Comparison of ENCODE assay signal across 8 mouse cellular contexts in genomic region chr17:48466769-48467394, GRCm38 (mm10). TPM values are rescaled to one million over a fixed set of nuclear protein-coding genes. Genes with fewer than 3 reads are reported as not detected.
DNase-seq lines count a peak whose midpoint lies in the region; ATAC-seq lines count a peak whose summit lies in the region.

No protein-coding gene starts in this region.

- H3K4me2 ChIP-seq in kidney, embryonic 15.5 days = peak overlapping the region; percentile 48
- peak overlapping the region; percentile 32 for H3K4me2 ChIP-seq in limb, embryonic 15.5 days
- H3K4me2 ChIP-seq in neural tube, embryonic 13.5 days = peak overlapping the region; percentile 44

- H3K9me3 ChIP-seq in kidney, embryonic 15.5 days (replicated peaks) = no peaks in the 10 kb centered on the region
- H3K9me3 ChIP-seq in forebrain, embryonic 10.5 days = no peaks in the 10 kb centered on the region; the same call in 1 of the 2 replicates
- H3K9me3 ChIP-seq in limb, embryonic 15.5 days = no peaks in the 10 kb centered on the region
- no peaks in the 10 kb centered on the region for H3K9me3 ChIP-seq in neural tube, embryonic 13.5 days

- peaks cover 14% of the 10 kb centered on the region; the same call in 1 of the 2 replicates for H3K27me3 ChIP-seq in kidney, embryonic 15.5 days
- peaks cover 19% of the 10 kb centered on the region for H3K27me3 ChIP-seq in forebrain, embryonic 10.5 days (ENCODE audit: poor library complexity, severe bottlenecking)
- H3K27me3 ChIP-seq in limb, embryonic 15.5 days = peaks cover 7% of the 10 kb centered on the region
- peaks cover 13% of the 10 kb centered on the region for H3K27me3 ChIP-seq in neural tube, embryonic 13.5 days

- H3K27ac ChIP-seq in kidney, embryonic 15.5 days = no peak overlapping the region
- H3K27ac ChIP-seq in forebrain, embryonic 10.5 days = peak overlapping the region; percentile 58; the same call in 1 of the 2 replicates
- no peak overlapping the region for H3K27ac ChIP-seq in limb, embryonic 15.5 days
- H3K27ac ChIP-seq in neural tube, embryonic 13.5 days (replicated peaks) = no peak overlapping the region

- WGBS in kidney, embryonic 15.5 days = 40% methylated on average over 22 of the region's 22 CpGs
- 48% methylated on average over 22 of the region's 22 CpGs for WGBS in forebrain, embryonic 10.5 days
- 33% methylated on average over 22 of the region's 22 CpGs for WGBS in limb, embryonic 15.5 days
- 51% methylated on average over 22 of the region's 22 CpGs for WGBS in neural tube, embryonic 13.5 days

- no peak for DNase-seq in kidney, postnatal 10 days
- DNase-seq in forebrain, embryonic 10.5 days (ENCODE audit: extremely low spot score, low spot score) = no peak
- DNase-seq in right cerebral cortex, postnatal 10 days (ENCODE audit: low spot score in 2 of 2) = no peak
- no peak for DNase-seq in gastrocnemius, adult 8-10 months (ENCODE audit: low spot score in 2 of 2)
- no peak for DNase-seq in MN1 (ENCODE audit: low spot score)

- peak; percentile 54; the same call in 1 of the 2 replicates for ATAC-seq in kidney, embryonic 15.5 days (replicated peaks; ENCODE audit: low FRiP score)
- 0 out of 2 replicates have a peak, but pooled peaks have one; percentile 33 for ATAC-seq in limb, embryonic 15.5 days (ENCODE audit: insufficient number of reproducible peaks, low FRiP score, low TSS enrichment, low read depth)
- peak; percentile 62; the same call in 1 of the 2 replicates for ATAC-seq in neural tube, embryonic 13.5 days (ENCODE audit: low read depth)

- peak overlapping the region; percentile 1; the same call in 1 of the 2 replicates for H3K4me3 ChIP-seq in kidney, embryonic 15.5 days (replicated peaks)
- H3K4me3 ChIP-seq in forebrain, embryonic 10.5 days = peak overlapping the region; percentile 28
- H3K4me3 ChIP-seq in limb, embryonic 15.5 days = 0 out of 2 replicates have a peak overlapping the region, but pooled peaks have one; percentile 9
- peak overlapping the region; percentile 22 for H3K4me3 ChIP-seq in neural tube, embryonic 13.5 days

- H3K9ac ChIP-seq in kidney, embryonic 15.5 days = no peak overlapping the region
- H3K9ac ChIP-seq in limb, embryonic 15.5 days = no peak overlapping the region
- H3K9ac ChIP-seq in neural tube, embryonic 13.5 days = peak overlapping the region; percentile 26; the same call in 1 of the 2 replicates

- peaks cover 6% of the 10 kb centered on the region; the same call in 1 of the 2 replicates for H3K4me1 ChIP-seq in kidney, embryonic 15.5 days
- H3K4me1 ChIP-seq in forebrain, embryonic 10.5 days = peaks cover 19% of the 10 kb centered on the region
- peaks cover 12% of the 10 kb centered on the region for H3K4me1 ChIP-seq in limb, embryonic 15.5 days
- peaks cover 11% of the 10 kb centered on the region; the same call in 1 of the 2 replicates for H3K4me1 ChIP-seq in neural tube, embryonic 13.5 days (replicated peaks)

- H3K36me3 ChIP-seq in kidney, embryonic 15.5 days = no peaks in the 10 kb centered on the region
- H3K36me3 ChIP-seq in forebrain, embryonic 10.5 days (replicated peaks) = no peaks in the 10 kb centered on the region
- no peaks in the 10 kb centered on the region for H3K36me3 ChIP-seq in limb, embryonic 15.5 days
- no peaks in the 10 kb centered on the region for H3K36me3 ChIP-seq in neural tube, embryonic 13.5 days

RNA-seq across cellular contexts. Expression of gene Unc5cl, which starts 12.2 kb away (rescaled TPM):
- polyA plus RNA-seq in kidney, embryonic 15.5 days (2015; fragmentation: Nextera tagmentation; extraction: Ambion mirVana) = 5.6 and 5.7 TPM in 2 replicates
- polyA plus RNA-seq in forebrain, embryonic 10.5 days (2016; fragmentation: Nextera tagmentation; extraction: Ambion mirVana) = 0.07 and 0.27 TPM in 2 replicates
- 0.06 and 0.14 TPM in 2 replicates for polyA plus RNA-seq in limb, embryonic 15.5 days (2015; fragmentation: Nextera tagmentation; extraction: Ambion mirVana)
- polyA plus RNA-seq in neural tube, embryonic 13.5 days (2015; fragmentation: Nextera tagmentation; extraction: Ambion mirVana) = 0.17 and 0.18 TPM in 2 replicates
- not detected for total RNA-seq in gastrocnemius, adult 8-10 months (2022)

RNA-seq across cellular contexts. Expression of gene Tspo2, which starts 15.6 kb away (rescaled TPM):
- polyA plus RNA-seq in kidney, embryonic 15.5 days (2015; fragmentation: Nextera tagmentation; extraction: Ambion mirVana) = 2.4 and 4.1 TPM in 2 replicates
- not detected in 2 replicates for polyA plus RNA-seq in forebrain, embryonic 10.5 days (2016; fragmentation: Nextera tagmentation; extraction: Ambion mirVana)
- 1.8 and 3.0 TPM in 2 replicates for polyA plus RNA-seq in limb, embryonic 15.5 days (2015; fragmentation: Nextera tagmentation; extraction: Ambion mirVana)
- 0.47 and 1.3 TPM in 2 replicates for polyA plus RNA-seq in neural tube, embryonic 13.5 days (2015; fragmentation: Nextera tagmentation; extraction: Ambion mirVana)
- total RNA-seq in gastrocnemius, adult 8-10 months (2022) = not detected

RNA-seq across cellular contexts. Expression of gene Apobec2, which starts 34.2 kb away (rescaled TPM):
- polyA plus RNA-seq in kidney, embryonic 15.5 days (2015; fragmentation: Nextera tagmentation; extraction: Ambion mirVana) = 4.2 and 6.9 TPM in 2 replicates
- polyA plus RNA-seq in forebrain, embryonic 10.5 days (2016; fragmentation: Nextera tagmentation; extraction: Ambion mirVana) = 0.64 and 0.78 TPM in 2 replicates
- polyA plus RNA-seq in limb, embryonic 15.5 days (2015; fragmentation: Nextera tagmentation; extraction: Ambion mirVana) = 26.8 and 97.4 TPM in 2 replicates
- 0.80 and 2.4 TPM in 2 replicates for polyA plus RNA-seq in neural tube, embryonic 13.5 days (2015; fragmentation: Nextera tagmentation; extraction: Ambion mirVana)
- 100 to 1,000 TPM; 445 to 531 (median 476) TPM for total RNA-seq in gastrocnemius, adult 8-10 months (2022)

RNA-seq across cellular contexts. Expression of gene Oard1, which starts 57.1 kb away (rescaled TPM):
- polyA plus RNA-seq in kidney, embryonic 15.5 days (2015; fragmentation: Nextera tagmentation; extraction: Ambion mirVana) = 72.4 and 74.9 TPM in 2 replicates
- polyA plus RNA-seq in forebrain, embryonic 10.5 days (2016; fragmentation: Nextera tagmentation; extraction: Ambion mirVana) = 107 TPM in 2 replicates
- polyA plus RNA-seq in limb, embryonic 15.5 days (2015; fragmentation: Nextera tagmentation; extraction: Ambion mirVana) = 38.4 and 40.3 TPM in 2 replicates
- 46.2 and 47.2 TPM in 2 replicates for polyA plus RNA-seq in neural tube, embryonic 13.5 days (2015; fragmentation: Nextera tagmentation; extraction: Ambion mirVana)
- 10 to 100 TPM; 12.4 to 18.1 (median 16.4) TPM for total RNA-seq in gastrocnemius, adult 8-10 months (2022)

RNA-seq across cellular contexts. Expression of gene Nfya, which starts 57.2 kb away (rescaled TPM):
- polyA plus RNA-seq in kidney, embryonic 15.5 days (2015; fragmentation: Nextera tagmentation; extraction: Ambion mirVana) = 15.8 and 17.8 TPM in 2 replicates
- 18.7 and 19.0 TPM in 2 replicates for polyA plus RNA-seq in forebrain, embryonic 10.5 days (2016; fragmentation: Nextera tagmentation; extraction: Ambion mirVana)
- polyA plus RNA-seq in limb, embryonic 15.5 days (2015; fragmentation: Nextera tagmentation; extraction: Ambion mirVana) = 13.6 and 13.9 TPM in 2 replicates
- polyA plus RNA-seq in neural tube, embryonic 13.5 days (2015; fragmentation: Nextera tagmentation; extraction: Ambion mirVana) = 12.1 and 15.9 TPM in 2 replicates
- total RNA-seq in gastrocnemius, adult 8-10 months (2022) = 1 to 10 TPM; 2.8 to 6.3 (median 5.6) TPM
